Mouse (Mus musculus) lung, adult 18-20 months (tissue): ENCODE results near the gene Chst2.

Experiments used
- DNase-seq, 2 experiments: peaks; one replicate each; pipeline ENCODE4 v3.0.0; 2022; ENCODE audit warnings: mixed read lengths in 2 of 2

The Chst2 gene

DNA sequence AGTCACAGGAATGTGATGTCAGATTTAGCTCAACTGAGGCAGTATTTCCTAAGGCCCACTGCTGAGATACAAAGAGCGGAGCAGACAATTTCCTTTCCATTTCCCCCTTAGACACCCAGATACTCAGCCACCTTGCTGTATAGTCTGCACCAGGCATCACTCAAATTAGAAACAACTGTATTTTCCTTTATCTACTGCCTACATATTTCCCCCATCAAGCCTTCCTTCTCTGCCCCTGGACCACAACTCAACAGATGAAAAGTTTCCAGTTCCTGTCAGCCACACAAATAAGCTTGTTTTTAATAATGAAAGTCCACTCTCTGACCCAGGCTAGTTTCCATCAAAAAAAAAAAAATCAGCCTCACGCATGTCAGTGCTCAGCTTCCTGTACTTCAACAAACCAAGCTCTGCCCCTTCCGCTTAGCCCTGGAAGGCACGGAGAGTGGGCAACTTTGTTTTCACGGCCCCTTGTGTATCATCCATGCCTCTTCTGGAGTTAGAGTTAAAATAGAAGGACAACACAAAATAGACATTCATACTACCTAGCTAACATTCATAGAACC lies 52.6 kb downstream of the Chst2 start:
- no peak for DNase-seq

GRCm38 (mm10) chr9:95351968-95352367 lies 54.6 kb downstream of the Chst2 start:
- no peak for DNase-seq

GRCm38 (mm10) chr9:95350550-95350949 lies 56.0 kb downstream of the Chst2 start:
- DNase-seq = no peak
